Mouse (Mus musculus): ENCODE measurements around the gene Pald1. TPM values are rescaled to one million over a fixed set of nuclear protein-coding genes. Genes with fewer than 3 reads are reported as not detected.
A peak's percentile ranks its signal among the peaks of the same experiment; 100 is the strongest.

Pald1 gene
- polyA plus RNA-seq, 1 experiment from 2014 or later = 28.1 TPM

- peaks cover 19% of the 10 kb centered on the region; the same call in 1 of the 2 replicates for H3K27me3 ChIP-seq (ENCODE audit: low read depth, poor library complexity, severe bottlenecking)
- H3K36me3 ChIP-seq = no peaks in the 10 kb centered on the region
- peaks cover 65% of the 10 kb centered on the region for H3K4me1 ChIP-seq
- H3K27ac ChIP-seq = no peak overlapping the region
- no peak for DNase-seq (ENCODE audit: low spot score)
- 95% methylated on average over 5 of the region's 5 CpGs for WGBS
- no peak overlapping the region for H3K4me3 ChIP-seq
- H3K9me3 ChIP-seq (replicated peaks) = no peaks in the 10 kb centered on the region
Measured at GRCm38 (mm10) chr10:61378050-61378449, 5.3 kb downstream of the Pald1 start.

- 87% methylated on average over 6 of the region's 6 CpGs for WGBS
- Histone ChIP-seq H3K4me1 (peaks cover 64% of the 10 kb centered on the region), H3K27me3 (ENCODE audit: low read depth, poor library complexity, severe bottlenecking) (no peaks in the 10 kb centered on the region)
Measured at GRCm38 (mm10) chr10:61374771-61375481, 8.4 kb downstream of the Pald1 start.

GRCm38 (mm10) chr10:61374076-61374475 lies 9.3 kb downstream of the Pald1 start:
- WGBS = 46% methylated on average over 4 of the region's 4 CpGs
- Histone ChIP-seq H3K36me3 (no peaks in the 10 kb centered on the region), H3K9me3 (replicated peaks) (no peaks in the 10 kb centered on the region), H3K4me1 (peaks cover 68% of the 10 kb centered on the region), H3K27me3 (ENCODE audit: low read depth, poor library complexity, severe bottlenecking) (no peaks in the 10 kb centered on the region), H3K27ac (peak overlapping the region; percentile 0), H3K4me3 (no peak overlapping the region)
- no peak for DNase-seq (ENCODE audit: low spot score)

More at GRCm38 (mm10) chr10:61374771-61375481, 8.4 kb downstream of the Pald1 start:
- no peak for DNase-seq (ENCODE audit: low spot score)
- Histone ChIP-seq H3K4me3 (no peak overlapping the region), H3K36me3 (no peaks in the 10 kb centered on the region), H3K27ac (peak overlapping the region; percentile 0), H3K9me3 (replicated peaks) (no peaks in the 10 kb centered on the region)

GRCm38 (mm10) chr10:61372585-61372923 lies 10.8 kb downstream of the Pald1 start:
- WGBS = 73% methylated on average over 4 of the region's 4 CpGs
- H3K9me3 ChIP-seq (replicated peaks) = no peaks in the 10 kb centered on the region
- DNase-seq (ENCODE audit: low spot score) = no peak
- H3K4me1 ChIP-seq = peaks cover 69% of the 10 kb centered on the region
- no peak overlapping the region for H3K4me3 ChIP-seq
- peak overlapping the region; percentile 61 for H3K27ac ChIP-seq
- H3K27me3 ChIP-seq (ENCODE audit: low read depth, poor library complexity, severe bottlenecking) = no peaks in the 10 kb centered on the region
- H3K36me3 ChIP-seq = no peaks in the 10 kb centered on the region

- no peaks in the 10 kb centered on the region for H3K9me3 ChIP-seq (replicated peaks)
- DNase-seq (ENCODE audit: low spot score) = no peak
- peaks cover 74% of the 10 kb centered on the region for H3K4me1 ChIP-seq
- no peaks in the 10 kb centered on the region for H3K36me3 ChIP-seq
- no peaks in the 10 kb centered on the region for H3K27me3 ChIP-seq (ENCODE audit: low read depth, poor library complexity, severe bottlenecking)
- H3K27ac ChIP-seq = peak overlapping the region; percentile 61; the same call in 1 of the 2 replicates
- H3K4me3 ChIP-seq = no peak overlapping the region
- 86% methylated on average over 9 of the region's 9 CpGs for WGBS
Measured at GRCm38 (mm10) chr10:61371884-61372584, 11.3 kb downstream of the Pald1 start.

GRCm38 (mm10) chr10:61370273-61370979 lies 12.9 kb downstream of the Pald1 start:
- Histone ChIP-seq H3K4me3 (0 out of 2 replicates have a peak overlapping the region, but pooled peaks have one; percentile 0), H3K9me3 (replicated peaks) (no peaks in the 10 kb centered on the region), H3K4me1 (peaks cover 78% of the 10 kb centered on the region), H3K27ac (peak overlapping the region; percentile 72), H3K27me3 (ENCODE audit: low read depth, poor library complexity, severe bottlenecking) (no peaks in the 10 kb centered on the region), H3K36me3 (no peaks in the 10 kb centered on the region)
- WGBS = 41% methylated on average over 18 of the region's 18 CpGs
- peak; percentile 48 for DNase-seq (ENCODE audit: low spot score)

- 73% methylated on average over 5 of the region's 5 CpGs for WGBS
- no peak for DNase-seq (ENCODE audit: low spot score)
- peak overlapping the region; percentile 27 for H3K27ac ChIP-seq
- peaks cover 73% of the 10 kb centered on the region for H3K4me1 ChIP-seq
- no peaks in the 10 kb centered on the region for H3K27me3 ChIP-seq (ENCODE audit: low read depth, poor library complexity, severe bottlenecking)
- H3K4me3 ChIP-seq = no peak overlapping the region
- no peaks in the 10 kb centered on the region for H3K9me3 ChIP-seq (replicated peaks)
- no peaks in the 10 kb centered on the region for H3K36me3 ChIP-seq
Measured at GRCm38 (mm10) chr10:61369755-61370154, 13.6 kb downstream of the Pald1 start.

GRCm38 (mm10) chr10:61365902-61366301 lies 17.4 kb downstream of the Pald1 start:
- WGBS = 67% methylated on average over 1 of the region's 1 CpGs
- Histone ChIP-seq H3K36me3 (peaks cover 10% of the 10 kb centered on the region), H3K4me1 (peaks cover 47% of the 10 kb centered on the region), H3K9me3 (replicated peaks) (no peaks in the 10 kb centered on the region), H3K4me3 (no peak overlapping the region), H3K27ac (no peak overlapping the region), H3K27me3 (ENCODE audit: low read depth, poor library complexity, severe bottlenecking) (no peaks in the 10 kb centered on the region)
- DNase-seq (ENCODE audit: low spot score) = no peak

- Histone ChIP-seq H3K36me3 (peaks cover 14% of the 10 kb centered on the region), H3K27ac (no peak overlapping the region), H3K4me1 (peaks cover 40% of the 10 kb centered on the region), H3K4me3 (no peak overlapping the region), H3K27me3 (ENCODE audit: low read depth, poor library complexity, severe bottlenecking) (no peaks in the 10 kb centered on the region), H3K9me3 (replicated peaks) (peaks cover 3% of the 10 kb centered on the region; the same call in 1 of the 2 replicates)
- 90% methylated on average over 6 of the region's 6 CpGs for WGBS
- DNase-seq (ENCODE audit: low spot score) = no peak
Measured at GRCm38 (mm10) chr10:61364431-61364830, 18.9 kb downstream of the Pald1 start.

- Histone ChIP-seq H3K36me3 (peaks cover 14% of the 10 kb centered on the region), H3K4me3 (no peak overlapping the region), H3K4me1 (peaks cover 32% of the 10 kb centered on the region), H3K27me3 (ENCODE audit: low read depth, poor library complexity, severe bottlenecking) (no peaks in the 10 kb centered on the region), H3K27ac (0 out of 2 replicates have a peak overlapping the region, but pooled peaks have one; percentile 16), H3K9me3 (replicated peaks) (peaks cover 3% of the 10 kb centered on the region; the same call in 1 of the 2 replicates)
- no peak for DNase-seq (ENCODE audit: low spot score)
- WGBS = 83% methylated on average over 8 of the region's 8 CpGs
Measured at GRCm38 (mm10) chr10:61362992-61363391, 20.3 kb downstream of the Pald1 start.

GRCm38 (mm10) chr10:61362483-61362882 lies 20.8 kb downstream of the Pald1 start:
- Histone ChIP-seq H3K36me3 (peaks cover 14% of the 10 kb centered on the region), H3K27ac (0 out of 2 replicates have a peak overlapping the region, but pooled peaks have one; percentile 16), H3K27me3 (ENCODE audit: low read depth, poor library complexity, severe bottlenecking) (no peaks in the 10 kb centered on the region), H3K4me3 (no peak overlapping the region), H3K9me3 (replicated peaks) (peaks cover 3% of the 10 kb centered on the region; the same call in 1 of the 2 replicates), H3K4me1 (peaks cover 33% of the 10 kb centered on the region)
- 88% methylated on average over 9 of the region's 9 CpGs for WGBS
- no peak for DNase-seq (ENCODE audit: low spot score)

- DNase-seq (ENCODE audit: low spot score) = no peak
- WGBS = 94% methylated on average over 8 of the region's 8 CpGs
Measured at GRCm38 (mm10) chr10:61360667-61361066, 22.7 kb downstream of the Pald1 start.

More at GRCm38 (mm10) chr10:61360667-61361066, 22.7 kb downstream of the Pald1 start:
- Histone ChIP-seq H3K27me3 (ENCODE audit: low read depth, poor library complexity, severe bottlenecking) (no peaks in the 10 kb centered on the region), H3K36me3 (peaks cover 18% of the 10 kb centered on the region), H3K27ac (no peak overlapping the region), H3K4me1 (peaks cover 27% of the 10 kb centered on the region), H3K9me3 (replicated peaks) (peaks cover 3% of the 10 kb centered on the region; the same call in 1 of the 2 replicates), H3K4me3 (no peak overlapping the region)
